Comparison of ENCODE assay signal across 8 mouse cellular contexts in genomic region chr19:27066449-27067181, GRCm38 (mm10).
DNase-seq lines count a peak whose midpoint lies in the region; ATAC-seq and TF ChIP-seq lines count a peak whose summit lies in the region.
"Had no signal": no experiment of that assay in that cellular context is flagged by ENCODE, and none has a peak within 500 bp of the region (broad histone marks: within the 10 kb centered on the region; RNA-seq: fewer than 3 reads in every experiment).

No protein-coding gene starts in this region.

- intact Hi-C loops in left cerebral cortex, adult 2 months (cut with DNase I) = loop anchor here (1.0 kb wide), 1 partner anchor 194 kb away; no protein-coding TSS in a partner anchor

- no peak overlapping the region for H3K4me2 ChIP-seq in liver, postnatal 0 days (ENCODE audit: low read depth, low read length)
- H3K4me2 ChIP-seq in liver, embryonic 12.5 days = no peak overlapping the region
- H3K4me2 ChIP-seq in neural tube, embryonic 15.5 days = peak overlapping the region; percentile 31

- 60% methylated on average over 12 of the region's 12 CpGs for WGBS in liver, postnatal 0 days (ENCODE audit: insufficient replicate concordance)
- WGBS in liver, embryonic 12.5 days (ENCODE audit: insufficient replicate concordance) = 74% methylated on average over 12 of the region's 12 CpGs
- WGBS in cerebellum, adult 2 months = 6% methylated on average over 12 of the region's 12 CpGs
- WGBS in neural tube, embryonic 15.5 days = 20% methylated on average over 12 of the region's 12 CpGs

- no peak for TF ChIP-seq CTCF in liver, postnatal 0 days (IDR thresholded peaks at IDR 0.05; ENCODE audit: low read depth)
- TF ChIP-seq CTCF in cerebellum, adult 2 months (IDR thresholded peaks at IDR 0.05; ENCODE audit: borderline replicate concordance, insufficient read depth, low read depth, low read length) = no peak
- TF ChIP-seq CTCF in left cerebral cortex, adult 2 months (IDR thresholded peaks at IDR 0.05) = no peak

- no peaks in the 10 kb centered on the region for H3K27me3 ChIP-seq in liver, postnatal 0 days (ENCODE audit: insufficient read depth, low read length)
- H3K27me3 ChIP-seq in liver, embryonic 12.5 days (replicated peaks) = no peaks in the 10 kb centered on the region
- no peaks in the 10 kb centered on the region for H3K27me3 ChIP-seq in cerebellum, adult 2 months (ENCODE audit: control insufficient read depth, insufficient read depth, low read length)
- no peaks in the 10 kb centered on the region for H3K27me3 ChIP-seq in neural tube, embryonic 15.5 days (replicated peaks)

- no peak overlapping the region for H3K27ac ChIP-seq in liver, postnatal 0 days (ENCODE audit: low read depth)
- no peak overlapping the region for H3K27ac ChIP-seq in liver, embryonic 12.5 days
- H3K27ac ChIP-seq in cerebellum, adult 2 months (ENCODE audit: insufficient read depth, low read length) = 0 out of 2 replicates have a peak overlapping the region, but pooled peaks have one; percentile 10
- H3K27ac ChIP-seq in left cerebral cortex, adult 2 months = no peak overlapping the region
- H3K27ac ChIP-seq in neural tube, embryonic 15.5 days (replicated peaks) = peak overlapping the region; percentile 14
- H3K27ac ChIP-seq: liver, embryonic 14.5 days had no signal

- no peaks in the 10 kb centered on the region for H3K9me3 ChIP-seq in liver, postnatal 0 days (ENCODE audit: low read length)
- no peaks in the 10 kb centered on the region for H3K9me3 ChIP-seq in liver, embryonic 12.5 days (replicated peaks)
- H3K9me3 ChIP-seq in neural tube, embryonic 15.5 days (replicated peaks) = no peaks in the 10 kb centered on the region

- no peak overlapping the region for H3K4me3 ChIP-seq in liver, postnatal 0 days (ENCODE audit: low read depth, low read length)
- no peak overlapping the region for H3K4me3 ChIP-seq in liver, embryonic 12.5 days
- H3K4me3 ChIP-seq in cerebellum, adult 2 months (replicated peaks; ENCODE audit: insufficient read depth, low read depth, low read length) = no peak overlapping the region
- H3K4me3 ChIP-seq in left cerebral cortex, adult 2 months = no peak overlapping the region
- H3K4me3 ChIP-seq in neural tube, embryonic 15.5 days (replicated peaks) = no peak overlapping the region

- no peak overlapping the region for H3K9ac ChIP-seq in liver, postnatal 0 days (replicated peaks)
- H3K9ac ChIP-seq in liver, embryonic 12.5 days = no peak overlapping the region
- H3K9ac ChIP-seq in neural tube, embryonic 15.5 days (replicated peaks) = no peak overlapping the region
- H3K9ac ChIP-seq: liver, embryonic 14.5 days had no signal

- peak; percentile 13 for DNase-seq in liver, postnatal 0 days
- peak; percentile 79 to 87 for DNase-seq in cerebellum, adult 2 months
- peak; percentile 63 to 64 for DNase-seq in frontal cortex, postnatal 25 days (ENCODE audit: low spot score in 2 of 2)
- DNase-seq in left cerebral cortex, adult 2 months (ENCODE audit: extremely low spot score in 1 of 2, low spot score in 2 of 2) = peak; percentile 63 to 68

- no peak for TF ChIP-seq POLR2A in cerebellum, adult 2 months (IDR thresholded peaks at IDR 0.05; ENCODE audit: borderline replicate concordance, insufficient read depth, low read length)

- H3K36me3 ChIP-seq in liver, postnatal 0 days (replicated peaks; ENCODE audit: insufficient read depth, low read length) = no peaks in the 10 kb centered on the region
- no peaks in the 10 kb centered on the region for H3K36me3 ChIP-seq in liver, embryonic 12.5 days
- no peaks in the 10 kb centered on the region for H3K36me3 ChIP-seq in neural tube, embryonic 15.5 days

- no peaks in the 10 kb centered on the region for H3K4me1 ChIP-seq in liver, postnatal 0 days (ENCODE audit: insufficient read depth)
- H3K4me1 ChIP-seq in liver, embryonic 12.5 days = no peaks in the 10 kb centered on the region
- H3K4me1 ChIP-seq in cerebellum, adult 2 months (ENCODE audit: control insufficient read depth, insufficient read depth, low read length) = peaks cover 11% of the 10 kb centered on the region
- H3K4me1 ChIP-seq in neural tube, embryonic 15.5 days = peaks cover 12% of the 10 kb centered on the region

- no peak for ATAC-seq in liver, postnatal 0 days
- no peak for ATAC-seq in liver, embryonic 12.5 days
- ATAC-seq in neural tube, embryonic 15.5 days (ENCODE audit: low FRiP score) = peak; percentile 92
- no peak for ATAC-seq in inflammation-experienced regulatory T-cells, adult 6 months

- no peak for TF ChIP-seq EP300 in liver, postnatal 0 days (IDR thresholded peaks at IDR 0.05; ENCODE audit: low read depth)

Comparison
In these comparisons a context has a peak if more than half of its experiments do, and no peak if none do; other contexts are left out.
1. DNase-seq: peak in every context shown above with its lines; median percentile 83 in cerebellum, adult 2 months; 66 in left cerebral cortex, adult 2 months; 64 in frontal cortex, postnatal 25 days; 13 in liver, postnatal 0 days.
2. H3K27ac ChIP-seq: peak in cerebellum, adult 2 months (single experiment) and neural tube, embryonic 15.5 days (single experiment); none in liver, postnatal 0 days (single experiment), liver, embryonic 12.5 days (single experiment) and left cerebral cortex, adult 2 months (single experiment).